ENCODE assay signal across 8 mouse cellular contexts in the genomic region with DNA sequence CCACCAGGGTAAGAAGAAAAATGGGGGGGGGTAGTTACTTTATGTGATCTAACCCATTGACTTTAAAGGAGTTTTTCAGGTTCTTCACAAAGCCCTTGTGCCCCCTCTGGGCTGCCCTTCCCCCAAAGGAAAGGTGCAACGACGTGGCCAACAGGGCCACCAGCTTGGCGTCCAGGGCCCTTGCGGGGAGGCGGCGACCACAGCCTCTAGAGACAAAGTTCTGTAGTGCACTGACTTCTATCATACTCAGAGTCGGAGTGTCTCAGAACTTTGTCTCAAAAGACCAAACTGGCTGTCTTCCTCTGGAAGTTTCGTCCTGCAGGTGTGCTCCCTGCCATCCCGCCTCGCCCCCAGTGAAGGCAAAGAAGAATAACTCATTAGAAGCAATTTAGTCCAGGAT.
DNase-seq lines count a peak whose midpoint lies in the region; ATAC-seq lines count a peak whose summit lies in the region.

No protein-coding gene starts in this region.

- H3K4me1 ChIP-seq in hindbrain, embryonic 11.5 days (replicated peaks; ENCODE audit: control insufficient read depth, insufficient read depth, low read length), result 0 out of 2 replicates have a peak, but pooled peaks cover 3% of the 10 kb centered on the region
- H3K4me1 ChIP-seq in midbrain, embryonic 13.5 days (replicated peaks), result peaks cover 18% of the 10 kb centered on the region

- peak overlapping the region; percentile 99 for H3K4me2 ChIP-seq in hindbrain, embryonic 11.5 days (replicated peaks; ENCODE audit: low read depth, low read length)
- H3K4me2 ChIP-seq in midbrain, embryonic 13.5 days (replicated peaks), result peak overlapping the region; percentile 100

- no peaks in the 10 kb centered on the region for H3K9me3 ChIP-seq in hindbrain, embryonic 11.5 days (ENCODE audit: control insufficient read depth, low read length)
- no peaks in the 10 kb centered on the region for H3K9me3 ChIP-seq in midbrain, embryonic 13.5 days

- peak; percentile 18 for DNase-seq in kidney, postnatal 10 days
- DNase-seq in kidney, adult 8-10 months, result no peak
- peak; percentile 33 for DNase-seq in embryo, embryonic 10 days (ENCODE audit: low spot score)
- peak; percentile 6 for DNase-seq in hindbrain, embryonic 11.5 days (ENCODE audit: low spot score)
- no peak for DNase-seq in cerebellum, postnatal 36 days
- no peak for DNase-seq in cerebellum, adult 9-11 months
- DNase-seq in spleen, postnatal 10 days (ENCODE audit: low spot score in 2 of 2), result no peak

- ATAC-seq in hindbrain, embryonic 11.5 days (ENCODE audit: low FRiP score), result no peak
- no peak for ATAC-seq in midbrain, embryonic 13.5 days

- 28% methylated on average over 10 of the region's 10 CpGs for WGBS in hindbrain, embryonic 11.5 days
- 28% methylated on average over 10 of the region's 10 CpGs for WGBS in midbrain, embryonic 13.5 days

- no peaks in the 10 kb centered on the region for H3K36me3 ChIP-seq in hindbrain, embryonic 11.5 days (ENCODE audit: control insufficient read depth, insufficient read depth, low read length)
- H3K36me3 ChIP-seq in midbrain, embryonic 13.5 days, result no peaks in the 10 kb centered on the region

- H3K4me3 ChIP-seq in hindbrain, embryonic 11.5 days (ENCODE audit: low read depth, low read length), result peak overlapping the region; percentile 73
- peak overlapping the region; percentile 64 for H3K4me3 ChIP-seq in midbrain, embryonic 13.5 days (replicated peaks)

- H3K27me3 ChIP-seq in hindbrain, embryonic 11.5 days (ENCODE audit: control insufficient read depth, insufficient read depth, low read length), result peaks cover 5% of the 10 kb centered on the region; the same call in 1 of the 2 replicates
- H3K27me3 ChIP-seq in midbrain, embryonic 13.5 days, result peaks cover 23% of the 10 kb centered on the region

- no peak overlapping the region for H3K27ac ChIP-seq in hindbrain, embryonic 11.5 days (ENCODE audit: low read depth, low read length)
- no peak overlapping the region for H3K27ac ChIP-seq in midbrain, embryonic 13.5 days

- no peak overlapping the region for H3K9ac ChIP-seq in hindbrain, embryonic 11.5 days (ENCODE audit: low read depth, low read length)
- no peak overlapping the region for H3K9ac ChIP-seq in midbrain, embryonic 13.5 days (replicated peaks)

Comparison
In these comparisons a context has a peak if more than half of its experiments do, and no peak if none do; other contexts are left out.
1. DNase-seq: peak in kidney, postnatal 10 days (single experiment), embryo, embryonic 10 days (single experiment) and hindbrain, embryonic 11.5 days (single experiment); none in kidney, adult 8-10 months (0 of 2), cerebellum, postnatal 36 days (0 of 2), cerebellum, adult 9-11 months (single experiment) and spleen, postnatal 10 days (0 of 2).